8 mouse cellular contexts compared by ENCODE assay signal in the genomic region with DNA sequence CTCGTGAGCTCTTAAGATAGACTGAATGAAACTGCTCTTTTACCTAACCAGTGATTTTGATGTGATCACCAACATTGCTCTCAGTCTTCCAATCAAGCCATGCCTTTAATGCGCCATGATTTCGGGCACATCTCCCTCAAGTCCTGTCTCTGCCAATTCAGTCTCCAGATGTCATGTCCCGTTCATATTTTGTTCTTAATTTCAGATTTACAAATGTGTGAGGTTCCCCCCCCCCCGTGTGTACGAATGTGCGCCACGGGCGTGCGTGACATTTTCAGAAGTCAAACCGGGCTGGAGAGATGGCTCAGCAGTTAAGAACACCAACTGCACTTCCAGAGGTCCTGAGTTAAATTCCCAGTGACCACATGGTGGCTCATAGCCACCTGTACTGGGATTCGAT. TPM values are rescaled to one million over a fixed set of nuclear protein-coding genes. Genes with fewer than 3 reads are reported as not detected.
A peak's percentile ranks its signal among the peaks of the same experiment; 100 is the strongest.
DNase-seq lines count a peak whose midpoint lies in the region; ATAC-seq and TF ChIP-seq lines count a peak whose summit lies in the region.

No protein-coding gene starts in this region.

- peak overlapping the region; percentile 88 for H3K27ac ChIP-seq in kidney, postnatal 0 days
- peak overlapping the region; percentile 93 for H3K27ac ChIP-seq in intestine, embryonic 15.5 days
- H3K27ac ChIP-seq in midbrain, postnatal 0 days (ENCODE audit: low read depth, low read length) = peak overlapping the region; percentile 98

- H3K36me3 ChIP-seq in kidney, postnatal 0 days (ENCODE audit: insufficient read depth, low read length) = peaks cover 21% of the 10 kb centered on the region
- peaks cover 26% of the 10 kb centered on the region for H3K36me3 ChIP-seq in intestine, embryonic 15.5 days
- H3K36me3 ChIP-seq in midbrain, postnatal 0 days (ENCODE audit: insufficient read depth, low read length) = peaks cover 13% of the 10 kb centered on the region

- WGBS in kidney, postnatal 0 days = under 1% methylated on average over 12 of the region's 12 CpGs
- WGBS in intestine, embryonic 15.5 days = 1% methylated on average over 12 of the region's 12 CpGs
- 2% methylated on average over 12 of the region's 12 CpGs for WGBS in midbrain, postnatal 0 days

- no peaks in the 10 kb centered on the region for H3K27me3 ChIP-seq in kidney, postnatal 0 days (ENCODE audit: insufficient read depth, low read length)
- H3K27me3 ChIP-seq in intestine, embryonic 15.5 days (replicated peaks) = no peaks in the 10 kb centered on the region
- H3K27me3 ChIP-seq in midbrain, postnatal 0 days (ENCODE audit: insufficient read depth, low read length) = no peaks in the 10 kb centered on the region

- peak; percentile 19; the same call in 1 of the 2 replicates for TF ChIP-seq CTCF in kidney, postnatal 0 days (IDR thresholded peaks at IDR 0.05; ENCODE audit: low read depth)
- no peak; the same call in 1 of the 2 replicates for TF ChIP-seq CTCF in midbrain, postnatal 0 days (IDR thresholded peaks at IDR 0.05)

- no peaks in the 10 kb centered on the region for H3K9me3 ChIP-seq in kidney, postnatal 0 days (replicated peaks; ENCODE audit: low read length)
- no peaks in the 10 kb centered on the region for H3K9me3 ChIP-seq in intestine, embryonic 15.5 days
- no peaks in the 10 kb centered on the region for H3K9me3 ChIP-seq in midbrain, postnatal 0 days (ENCODE audit: low read length)

- DNase-seq in kidney, postnatal 0 days (ENCODE audit: low spot score) = no peak
- DNase-seq in kidney, adult 9 months = no peak
- DNase-seq in midbrain, postnatal 0 days (ENCODE audit: low spot score) = no peak
- no peak for DNase-seq in adrenal gland, postnatal 14 days
- no peak for DNase-seq in left cerebral cortex, adult 11 months (ENCODE audit: low spot score)
- DNase-seq in spleen, postnatal 14 days (ENCODE audit: low spot score in 2 of 2) = no peak

- H3K4me3 ChIP-seq in kidney, postnatal 0 days (replicated peaks; ENCODE audit: low read depth, low read length) = peak overlapping the region; percentile 73
- peak overlapping the region; percentile 69 for H3K4me3 ChIP-seq in intestine, embryonic 15.5 days (replicated peaks)
- H3K4me3 ChIP-seq in midbrain, postnatal 0 days (ENCODE audit: low read depth, low read length) = peak overlapping the region; percentile 80

- ATAC-seq in kidney, postnatal 0 days (replicated peaks; ENCODE audit: low FRiP score, low read depth) = peak; percentile 6; the same call in 1 of the 2 replicates
- 0 out of 2 replicates have a peak, but pooled peaks have one; percentile 4 for ATAC-seq in common myeloid progenitor, adult 5-6 weeks (replicated peaks; ENCODE audit: low read depth, poor library complexity, severe bottlenecking)
- no peak; the same call in 1 of the 2 replicates for ATAC-seq in intestine, embryonic 15.5 days
- peak; percentile 12 for ATAC-seq in midbrain, postnatal 0 days (ENCODE audit: low FRiP score)

- peak overlapping the region; percentile 55 for H3K4me2 ChIP-seq in kidney, postnatal 0 days (ENCODE audit: low read length)
- H3K4me2 ChIP-seq in intestine, embryonic 15.5 days (replicated peaks) = peak overlapping the region; percentile 74
- H3K4me2 ChIP-seq in midbrain, postnatal 0 days (ENCODE audit: low read depth, low read length, poor library complexity, severe bottlenecking) = peak overlapping the region; percentile 59

- peak overlapping the region; percentile 43 for H3K9ac ChIP-seq in kidney, postnatal 0 days (ENCODE audit: low read depth, low read length)
- peak overlapping the region; percentile 54 for H3K9ac ChIP-seq in intestine, embryonic 15.5 days
- H3K9ac ChIP-seq in midbrain, postnatal 0 days (replicated peaks; ENCODE audit: low read length, poor library complexity, severe bottlenecking) = peak overlapping the region; percentile 62

- peaks cover 6% of the 10 kb centered on the region; the same call in 1 of the 2 replicates for H3K4me1 ChIP-seq in kidney, postnatal 0 days (replicated peaks; ENCODE audit: insufficient read depth, low read length)
- H3K4me1 ChIP-seq in intestine, embryonic 15.5 days (replicated peaks) = peaks cover 20% of the 10 kb centered on the region
- H3K4me1 ChIP-seq in midbrain, postnatal 0 days (ENCODE audit: insufficient read depth, low read length) = peaks cover 11% of the 10 kb centered on the region; the same call in 1 of the 2 replicates

RNA-seq across cellular contexts. Expression of gene Syngr1, which starts 7.4 kb away (rescaled TPM):
- 21.8 and 24.1 TPM in 2 replicates for polyA plus RNA-seq in kidney, postnatal 0 days (2015; fragmentation: Nextera tagmentation; extraction: Ambion mirVana)
- total RNA-seq in common myeloid progenitor, adult 5-6 weeks (2017) = 4.8 and 6.1 TPM in 2 replicates
- 18.2 and 18.7 TPM in 2 replicates for polyA plus RNA-seq in intestine, embryonic 15.5 days (2015; fragmentation: Nextera tagmentation; extraction: Ambion mirVana)
- total RNA-seq in midbrain, postnatal 0 days (2014; rRNA removed) = 162 and 220 TPM in 2 replicates
- polyA plus RNA-seq in midbrain, postnatal 0 days (2015; fragmentation: Nextera tagmentation; extraction: Ambion mirVana) = 81.5 and 88.5 TPM in 2 replicates
- total RNA-seq in adrenal gland, postnatal 14 days (2021) = 28.5 and 29.8 TPM in 2 replicates

RNA-seq across cellular contexts. Expression of gene Rpl3, which starts 7.9 kb away (rescaled TPM):
- polyA plus RNA-seq in kidney, postnatal 0 days (2015; fragmentation: Nextera tagmentation; extraction: Ambion mirVana) = 970 and 975 TPM in 2 replicates
- 2,920 and 3,083 TPM in 2 replicates for total RNA-seq in common myeloid progenitor, adult 5-6 weeks (2017)
- 1,109 and 1,134 TPM in 2 replicates for polyA plus RNA-seq in intestine, embryonic 15.5 days (2015; fragmentation: Nextera tagmentation; extraction: Ambion mirVana)
- total RNA-seq in midbrain, postnatal 0 days (2014; rRNA removed) = 511 and 632 TPM in 2 replicates
- 500 and 515 TPM in 2 replicates for polyA plus RNA-seq in midbrain, postnatal 0 days (2015; fragmentation: Nextera tagmentation; extraction: Ambion mirVana)
- total RNA-seq in adrenal gland, postnatal 14 days (2021) = 594 and 691 TPM in 2 replicates

RNA-seq across cellular contexts. Expression of gene Tab1, which starts 49.2 kb away (rescaled TPM):
- 27.7 and 31.8 TPM in 2 replicates for polyA plus RNA-seq in kidney, postnatal 0 days (2015; fragmentation: Nextera tagmentation; extraction: Ambion mirVana)
- total RNA-seq in common myeloid progenitor, adult 5-6 weeks (2017) = 10.6 and 19.9 TPM in 2 replicates
- polyA plus RNA-seq in intestine, embryonic 15.5 days (2015; fragmentation: Nextera tagmentation; extraction: Ambion mirVana) = 28.5 and 29.0 TPM in 2 replicates
- 43.5 and 58.5 TPM in 2 replicates for total RNA-seq in midbrain, postnatal 0 days (2014; rRNA removed)
- polyA plus RNA-seq in midbrain, postnatal 0 days (2015; fragmentation: Nextera tagmentation; extraction: Ambion mirVana) = 23.6 and 27.9 TPM in 2 replicates
- total RNA-seq in adrenal gland, postnatal 14 days (2021) = 14.6 and 23.0 TPM in 2 replicates
